Comparison of ENCODE assay signal across 8 mouse cellular contexts in genomic region chr14:54893651-54894181, GRCm38 (mm10). TPM values are rescaled to one million over a fixed set of nuclear protein-coding genes. Genes with fewer than 3 reads are reported as not detected.
A peak's percentile ranks its signal among the peaks of the same experiment; 100 is the strongest.
DNase-seq lines count a peak whose midpoint lies in the region; ATAC-seq lines count a peak whose summit lies in the region.

No protein-coding gene starts in this region.

- H3K36me3 ChIP-seq in forebrain, embryonic 14.5 days (ENCODE audit: control insufficient read depth, insufficient read depth, low read length), result peaks cover 32% of the 10 kb centered on the region
- H3K36me3 ChIP-seq in neural tube, embryonic 15.5 days, result peaks cover 28% of the 10 kb centered on the region

- no peaks in the 10 kb centered on the region for H3K9me3 ChIP-seq in forebrain, embryonic 14.5 days (replicated peaks; ENCODE audit: control insufficient read depth, low read length)
- H3K9me3 ChIP-seq in neural tube, embryonic 15.5 days (replicated peaks), result no peaks in the 10 kb centered on the region

- peak; percentile 98 for ATAC-seq in forebrain, embryonic 14.5 days
- ATAC-seq in neural tube, embryonic 15.5 days (ENCODE audit: low FRiP score), result peak; percentile 97

- H3K27me3 ChIP-seq in forebrain, embryonic 14.5 days (replicated peaks; ENCODE audit: control insufficient read depth, insufficient read depth, low read length), result no peaks in the 10 kb centered on the region
- H3K27me3 ChIP-seq in neural tube, embryonic 15.5 days (replicated peaks), result no peaks in the 10 kb centered on the region

- peak overlapping the region; percentile 100 for H3K9ac ChIP-seq in forebrain, embryonic 14.5 days (ENCODE audit: low read length)
- H3K9ac ChIP-seq in neural tube, embryonic 15.5 days (replicated peaks), result peak overlapping the region; percentile 99

- H3K27ac ChIP-seq in forebrain, embryonic 14.5 days (ENCODE audit: low read depth, low read length), result peak overlapping the region; percentile 95
- H3K27ac ChIP-seq in neural tube, embryonic 15.5 days (replicated peaks), result peak overlapping the region; percentile 97

- WGBS in forebrain, embryonic 14.5 days, result under 1% methylated on average over 38 of the region's 38 CpGs
- WGBS in neural tube, embryonic 15.5 days, result under 1% methylated on average over 38 of the region's 38 CpGs

- H3K4me1 ChIP-seq in forebrain, embryonic 14.5 days (ENCODE audit: control insufficient read depth, insufficient read depth, low read length), result peaks cover 13% of the 10 kb centered on the region
- H3K4me1 ChIP-seq in neural tube, embryonic 15.5 days, result peaks cover 24% of the 10 kb centered on the region

- intact Hi-C loops in heart, postnatal 14 days (cut with DNase I), result no loop called here

- H3K4me2 ChIP-seq in forebrain, embryonic 14.5 days (ENCODE audit: low read length), result peak overlapping the region; percentile 87
- H3K4me2 ChIP-seq in neural tube, embryonic 15.5 days, result peak overlapping the region; percentile 56

- peak overlapping the region; percentile 93 for H3K4me3 ChIP-seq in forebrain, embryonic 14.5 days (ENCODE audit: low read depth, low read length)
- H3K4me3 ChIP-seq in neural tube, embryonic 15.5 days (replicated peaks), result peak overlapping the region; percentile 87

- peak; percentile 100 for DNase-seq in ES-CJ7 (ENCODE audit: low read depth, low spot score)
- peak; percentile 98 for DNase-seq in cerebellum, adult 11 months
- DNase-seq in forebrain, embryonic 14.5 days (ENCODE audit: low spot score), result peak; percentile 100
- DNase-seq in heart, postnatal 14 days, result peak; percentile 95 to 96
- peak; percentile 99 for DNase-seq in layer of hippocampus, adult 11-12 months (ENCODE audit: low spot score)
- peak; percentile 99 for DNase-seq in lung, adult 18-20 months
- DNase-seq in testis, postnatal 14 days (ENCODE audit: low spot score), result peak; percentile 99

RNA-seq across cellular contexts. Expression of gene Pabpn1, which starts 1.4 kb away (rescaled TPM):
- 133 and 140 TPM in 2 replicates for polyA plus RNA-seq in forebrain, embryonic 14.5 days (2014; fragmentation: Nextera tagmentation; extraction: Ambion mirVana)
- 10 to 100 TPM; 66.9 to 77.6 TPM for total RNA-seq in heart, postnatal 14 days (2021)
- polyA plus RNA-seq in neural tube, embryonic 15.5 days (2015; fragmentation: Nextera tagmentation; extraction: Ambion mirVana), result 148 and 158 TPM in 2 replicates

RNA-seq across cellular contexts. Expression of gene Gm20521, which starts 10.5 kb away (rescaled TPM):
- polyA plus RNA-seq in forebrain, embryonic 14.5 days (2014; fragmentation: Nextera tagmentation; extraction: Ambion mirVana), result not detected in 2 replicates
- 1 to 10 TPM; 4.1 to 8.1 TPM for total RNA-seq in heart, postnatal 14 days (2021)
- polyA plus RNA-seq in neural tube, embryonic 15.5 days (2015; fragmentation: Nextera tagmentation; extraction: Ambion mirVana), result not detected in 2 replicates

RNA-seq across cellular contexts. Expression of gene Bcl2l2, which starts 10.5 kb away (rescaled TPM):
- 4.0 and 4.4 TPM in 2 replicates for polyA plus RNA-seq in forebrain, embryonic 14.5 days (2014; fragmentation: Nextera tagmentation; extraction: Ambion mirVana)
- total RNA-seq in heart, postnatal 14 days (2021), result 10 to 100 TPM; 35.1 to 39.2 TPM
- polyA plus RNA-seq in neural tube, embryonic 15.5 days (2015; fragmentation: Nextera tagmentation; extraction: Ambion mirVana), result 3.4 and 4.0 TPM in 2 replicates

RNA-seq across cellular contexts. Expression of gene Ppp1r3e, which starts 16.4 kb away (rescaled TPM):
- polyA plus RNA-seq in forebrain, embryonic 14.5 days (2014; fragmentation: Nextera tagmentation; extraction: Ambion mirVana), result 2.5 TPM in 2 replicates
- 1 to 10 TPM; 2.8 to 5.2 TPM for total RNA-seq in heart, postnatal 14 days (2021)
- 4.0 and 4.1 TPM in 2 replicates for polyA plus RNA-seq in neural tube, embryonic 15.5 days (2015; fragmentation: Nextera tagmentation; extraction: Ambion mirVana)

RNA-seq across cellular contexts. Expression of gene Slc22a17, which starts 19.2 kb away (rescaled TPM):
- polyA plus RNA-seq in forebrain, embryonic 14.5 days (2014; fragmentation: Nextera tagmentation; extraction: Ambion mirVana), result 76.1 and 82.9 TPM in 2 replicates
- total RNA-seq in heart, postnatal 14 days (2021), result 1 to 10 TPM; 3.4 to 5.6 TPM
- polyA plus RNA-seq in neural tube, embryonic 15.5 days (2015; fragmentation: Nextera tagmentation; extraction: Ambion mirVana), result 228 and 297 TPM in 2 replicates

Comparison
In these comparisons a context has a peak if more than half of its experiments do, and no peak if none do; other contexts are left out.
1. Peak in every context shown above with its lines: DNase-seq, ATAC-seq, H3K4me3 ChIP-seq and H3K27ac ChIP-seq.